Mouse (Mus musculus) liver, postnatal 0 days (tissue): ENCODE measurements at regions not wholly inside any gene's neighbourhood (a gene's known extent, or its start where the extent isn't known, plus 50 kb on each side); places are given as distances from the start of the nearest gene placed in this dataset.
A peak's percentile ranks its signal among the peaks of the same experiment; 100 is the strongest.

Experiments
- ATAC-seq: fragments of 200-750 bp; cut with Nextera tagmentation; 2 replicates; pipeline ENCODE4 v1.8.0; 2017; ENCODE audit warnings: mild to moderate bottlenecking, moderate library complexity
- DNase-seq: peaks from one replicate; pipeline ENCODE4 v3.0.0-alpha.2; 2016
- H3K27ac ChIP-seq: fragments of 300-500 bp; sonication (generic); 2 replicates; pipeline ENCODE4 v1.5.1; 2014; ENCODE audit warnings: antibody characterized with exemption, moderate library complexity, mild to moderate bottlenecking, low read depth
- H3K27me3 ChIP-seq: fragments of 300-500 bp; sonication (generic); 2 replicates; pipeline ENCODE4 v1.6.1; 2014; ENCODE audit warnings: low read length, control low read depth, mixed read lengths; ENCODE audit not compliant: insufficient read depth
- H3K36me3 ChIP-seq: fragments of 300-500 bp; sonication (generic); replicated peaks from 2 replicates; pipeline ENCODE4 v1.6.1; 2014; ENCODE audit warnings: mild to moderate bottlenecking, control low read depth, low read length, moderate library complexity, mixed read lengths; ENCODE audit not compliant: insufficient read depth
- H3K4me1 ChIP-seq: fragments of 300-500 bp; sonication (generic); 2 replicates; pipeline ENCODE4 v1.6.1; 2014; ENCODE audit warnings: antibody characterized with exemption, mild to moderate bottlenecking, control low read depth; ENCODE audit not compliant: insufficient read depth
- H3K4me2 ChIP-seq: fragments of 300-500 bp; sonication (generic); 2 replicates; pipeline ENCODE4 v1.6.1; 2014; ENCODE audit warnings: low read depth, mild to moderate bottlenecking, low read length, moderate library complexity, mixed read lengths
- H3K4me3 ChIP-seq: fragments of 300-500 bp; sonication (generic); 2 replicates; pipeline ENCODE4 v1.5.1; 2014; ENCODE audit warnings: low read depth, low read length
- H3K9ac ChIP-seq: fragments of 300-500 bp; sonication (generic); replicated peaks from 2 replicates; pipeline ENCODE4 v1.6.1; 2014; ENCODE audit warnings: mild to moderate bottlenecking, moderate library complexity
- H3K9me3 ChIP-seq: fragments of 300-500 bp; sonication (generic); 2 replicates; pipeline ENCODE4 v1.6.1; 2016; ENCODE audit warnings: mild to moderate bottlenecking, control low read depth, low read length, mixed read lengths
- CTCF ChIP-seq: sonication (generic); IDR thresholded peaks from 2 replicates; pipeline ENCODE4 v1.5.1; 2016; ENCODE audit warnings: antibody characterized with exemption, low read depth
- EP300 ChIP-seq: IDR thresholded peaks from 2 replicates; pipeline ENCODE4 v1.6.1; 2016; ENCODE audit warnings: antibody characterized with exemption, low read depth, mild to moderate bottlenecking
- WGBS: fragments of 180-500 bp; shearing (Covaris S2); extraction: QIAGEN DNeasy Blood & Tissue Kit; methylation state at CpG from one replicate; pipeline ENCODE4 v1.1.7; 2014; ENCODE audit not compliant: insufficient replicate concordance; 5-methylcytosine and 5-hydroxymethylcytosine counted together

DNA sequence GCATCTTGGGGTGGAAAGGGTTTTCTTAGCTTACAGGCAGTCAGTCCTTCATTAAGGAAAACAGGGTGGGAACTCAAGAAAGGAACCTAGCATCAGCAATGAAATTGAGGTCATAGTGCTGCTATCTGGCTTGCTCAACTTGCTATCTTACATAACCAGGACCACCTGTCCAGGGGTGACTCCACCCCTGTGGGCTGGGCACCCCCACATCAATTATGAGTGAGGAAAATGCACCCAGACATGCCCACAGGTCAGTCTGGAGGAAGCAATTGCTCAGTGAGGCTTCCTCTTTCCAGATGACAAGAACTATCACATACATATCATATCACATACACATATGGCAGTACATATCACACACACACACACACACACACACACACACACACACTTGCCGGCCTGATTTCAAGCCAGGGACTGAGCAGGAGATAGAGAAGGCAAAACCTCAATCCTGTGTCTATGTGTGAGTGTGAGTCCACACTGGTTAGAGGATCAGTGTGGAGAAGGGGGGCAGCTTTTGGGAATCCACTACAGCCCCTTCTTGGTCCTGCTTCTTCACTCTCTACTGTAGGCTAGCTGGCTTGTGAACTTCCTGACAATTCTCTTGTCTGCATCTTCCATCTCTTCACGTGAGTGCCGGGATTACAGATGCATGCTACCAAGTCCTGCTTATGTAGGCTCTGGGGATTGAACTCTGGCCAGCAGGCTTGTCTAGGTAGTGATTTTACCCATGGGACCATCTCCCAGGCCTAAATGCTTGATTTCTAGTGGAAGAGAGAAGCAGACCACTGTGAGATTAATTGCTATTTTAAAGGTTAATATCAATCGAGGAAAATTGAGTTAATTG is 96.4 kb upstream of the Pgrmc2 start:
- Histone ChIP-seq H3K27me3 (no peaks in the 10 kb centered on the region), H3K4me1 (peaks cover 12% of the 10 kb centered on the region), H3K4me2 (peak overlapping the region; percentile 23; the same call in 1 of the 2 replicates), H3K9ac (no peak overlapping the region), H3K4me3 (no peak overlapping the region), H3K36me3 (no peaks in the 10 kb centered on the region), H3K27ac (0 out of 2 replicates have a peak overlapping the region, but pooled peaks have one; percentile 2), H3K9me3 (no peaks in the 10 kb centered on the region)
- 54% methylated on average over 4 of the region's 4 CpGs for WGBS
- DNase-seq (peak; percentile 40), ATAC-seq (peak; percentile 89)
- TF ChIP-seq EP300 (peak; percentile 91), CTCF (no peak)

DNA sequence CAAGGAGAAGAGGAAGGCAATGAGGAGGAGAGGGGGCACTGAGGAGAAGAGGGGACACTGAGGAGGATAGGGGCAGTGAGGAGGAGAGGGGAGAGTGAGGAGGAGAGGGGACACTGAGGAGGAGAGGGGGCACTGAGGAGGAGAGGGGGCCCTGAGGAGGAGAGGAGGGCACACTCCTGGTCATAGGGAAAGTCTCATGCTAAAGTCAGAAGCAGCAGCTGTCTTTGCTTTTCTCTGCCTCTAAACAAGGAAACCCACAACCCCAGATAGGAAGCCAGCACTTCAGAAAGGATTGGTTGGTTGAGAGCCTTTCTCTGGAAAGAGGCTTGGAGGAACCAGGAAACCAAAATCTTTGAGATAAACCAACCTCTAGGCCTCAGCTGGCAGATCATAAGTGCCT is 94.3 kb upstream of the Pgrmc2 start:
- Histone ChIP-seq H3K4me1 (peaks cover 12% of the 10 kb centered on the region), H3K9me3 (no peaks in the 10 kb centered on the region), H3K27me3 (no peaks in the 10 kb centered on the region), H3K36me3 (no peaks in the 10 kb centered on the region), H3K4me2 (no peak overlapping the region), H3K4me3 (no peak overlapping the region), H3K27ac (no peak overlapping the region), H3K9ac (no peak overlapping the region)
- DNase-seq: no peak
- ATAC-seq: no peak
- TF ChIP-seq CTCF (no peak), EP300 (no peak)

DNA sequence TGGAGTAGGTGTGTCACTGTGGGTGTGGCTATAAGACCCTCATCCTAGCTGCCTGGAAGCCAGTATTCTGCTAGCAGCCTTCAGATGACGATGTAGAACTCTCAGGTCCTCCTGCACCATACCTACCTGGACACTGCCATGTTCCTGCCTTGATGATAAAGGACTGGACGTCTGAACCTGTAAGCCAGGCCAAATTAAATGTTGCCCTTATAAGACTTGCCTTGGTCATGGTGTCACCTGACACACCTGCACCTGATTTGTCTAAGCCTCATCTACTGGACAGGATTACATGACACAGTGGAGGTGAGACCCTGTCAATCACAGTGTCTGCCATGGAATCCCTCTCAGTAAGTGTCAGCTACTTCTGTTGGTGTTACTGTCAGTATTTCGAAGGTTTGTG is 92.5 kb upstream of the Pgrmc2 start:
- Histone ChIP-seq H3K4me3 (no peak overlapping the region), H3K27ac (no peak overlapping the region), H3K4me1 (peaks cover 16% of the 10 kb centered on the region), H3K9me3 (no peaks in the 10 kb centered on the region), H3K27me3 (no peaks in the 10 kb centered on the region), H3K36me3 (no peaks in the 10 kb centered on the region), H3K9ac (no peak overlapping the region), H3K4me2 (no peak overlapping the region)
- 72% methylated on average over 3 of the region's 3 CpGs for WGBS
- DNase-seq (no peak), ATAC-seq (no peak)
- TF ChIP-seq EP300: no peak
- TF ChIP-seq CTCF: no peak

DNA sequence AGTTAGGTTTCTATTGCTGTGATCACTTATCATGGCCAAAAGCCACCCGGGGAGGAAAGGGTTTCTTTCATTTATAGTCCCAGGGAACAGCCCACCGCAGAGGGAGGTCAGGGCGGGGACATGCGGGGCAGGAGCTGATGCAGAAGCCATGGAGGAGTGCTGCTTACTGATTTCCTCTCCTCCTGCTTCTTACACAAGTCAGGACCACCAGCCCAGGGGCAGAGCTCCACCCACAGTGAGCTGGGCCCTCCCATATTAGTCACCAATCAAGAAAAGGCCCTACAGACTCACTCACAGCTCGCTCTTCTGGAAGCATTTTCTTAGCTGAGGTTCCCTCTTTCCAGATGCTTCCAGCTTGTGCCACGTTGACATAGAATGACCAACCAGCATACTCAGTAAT is 90.7 kb upstream of the Pgrmc2 start:
- WGBS: 57% methylated on average over 6 of the region's 6 CpGs
- no peaks in the 10 kb centered on the region for H3K36me3 ChIP-seq
- ATAC-seq (no peak), DNase-seq (no peak)
- no peaks in the 10 kb centered on the region for H3K9me3 ChIP-seq
- H3K4me3 ChIP-seq: no peak overlapping the region
- H3K4me1 ChIP-seq: peaks cover 17% of the 10 kb centered on the region
- no peak for TF ChIP-seq CTCF
- TF ChIP-seq EP300: no peak
- H3K27ac ChIP-seq: no peak overlapping the region
- H3K4me2 ChIP-seq: no peak overlapping the region
- H3K9ac ChIP-seq: no peak overlapping the region
- H3K27me3 ChIP-seq: no peaks in the 10 kb centered on the region

DNA sequence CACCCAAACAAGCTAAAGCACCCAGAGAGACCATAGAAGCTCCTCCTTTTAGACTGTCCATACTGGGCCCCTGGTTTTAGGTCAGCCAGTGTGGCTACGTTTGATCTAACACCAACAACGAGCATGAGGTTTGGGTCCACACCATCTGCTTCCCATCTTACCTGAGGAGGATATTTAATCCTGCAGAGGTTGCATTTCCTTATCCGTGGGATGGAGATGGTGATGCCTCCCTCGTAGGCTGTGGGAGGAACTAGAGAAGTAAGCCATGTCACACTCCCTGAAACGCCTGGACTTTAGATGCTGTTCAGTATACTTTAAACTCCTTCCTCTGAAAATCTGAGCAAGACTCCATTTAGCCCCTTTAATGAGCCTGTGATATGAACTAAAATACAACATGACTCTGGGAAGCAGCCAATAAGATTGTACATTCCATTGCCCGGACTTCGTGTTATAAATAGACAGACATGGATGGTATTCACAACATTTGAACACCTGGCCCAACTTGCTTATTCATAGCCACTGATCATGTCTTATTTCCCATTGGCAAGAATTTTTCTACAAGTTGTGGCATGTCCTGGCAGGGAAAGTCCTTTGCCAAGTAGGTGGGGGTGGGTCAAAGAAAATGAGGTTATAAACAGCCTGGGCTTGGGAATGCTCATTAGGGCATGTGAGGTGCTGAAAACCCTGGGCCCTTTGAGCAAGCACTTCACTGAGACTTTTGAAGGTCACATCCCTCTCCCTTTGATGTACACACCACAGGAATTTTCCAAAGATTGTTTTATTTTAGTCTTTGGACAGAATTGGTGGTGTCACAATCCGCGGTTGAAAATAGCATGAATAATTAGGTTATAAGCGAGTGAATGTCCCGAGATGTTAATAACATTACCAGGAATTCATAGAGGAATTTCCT is 89.7 kb upstream of the Pgrmc2 start:
- DNase-seq (no peak), ATAC-seq (no peak)
- WGBS: 73% methylated on average over 11 of the region's 11 CpGs

DNA sequence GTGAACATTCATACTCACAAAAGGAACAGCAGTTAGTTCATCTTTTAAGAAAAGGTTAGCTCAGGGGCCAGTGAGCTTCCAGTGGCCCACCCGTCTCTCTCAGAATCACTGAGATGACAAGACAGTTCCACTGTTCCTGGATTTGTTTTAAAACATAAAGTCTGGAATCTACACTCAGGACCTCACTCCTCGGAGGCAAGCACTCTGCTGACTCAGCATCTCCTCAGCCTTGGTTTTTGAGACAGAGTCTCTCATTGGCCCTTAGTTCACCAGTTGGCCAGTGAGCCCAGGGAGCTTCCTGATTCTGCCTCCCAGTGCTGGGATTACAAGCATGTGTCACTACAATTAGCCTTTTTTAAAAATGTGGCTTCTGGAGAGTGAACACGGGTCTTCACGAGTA is 88.9 kb upstream of the Pgrmc2 start:
- Histone ChIP-seq H3K9ac (no peak overlapping the region), H3K4me1 (peaks cover 14% of the 10 kb centered on the region), H3K4me3 (no peak overlapping the region), H3K9me3 (no peaks in the 10 kb centered on the region), H3K27ac (peak overlapping the region; percentile 62), H3K27me3 (no peaks in the 10 kb centered on the region), H3K4me2 (no peak overlapping the region), H3K36me3 (no peaks in the 10 kb centered on the region)
- ATAC-seq: no peak
- DNase-seq: no peak
- 90% methylated on average over 4 of the region's 4 CpGs for WGBS
- TF ChIP-seq CTCF (no peak), EP300 (no peak)

More for the DNA sequence above, 89.7 kb upstream of the Pgrmc2 start:
- Histone ChIP-seq H3K36me3 (no peaks in the 10 kb centered on the region), H3K27me3 (no peaks in the 10 kb centered on the region), H3K9ac (no peak overlapping the region), H3K4me2 (no peak overlapping the region), H3K9me3 (no peaks in the 10 kb centered on the region), H3K4me1 (peaks cover 14% of the 10 kb centered on the region), H3K27ac (no peak overlapping the region), H3K4me3 (no peak overlapping the region)
- TF ChIP-seq CTCF (no peak), EP300 (no peak)
